Mouse (Mus musculus): ENCODE measurements around the gene Hsd3b7.

The Hsd3b7 gene

DNA sequence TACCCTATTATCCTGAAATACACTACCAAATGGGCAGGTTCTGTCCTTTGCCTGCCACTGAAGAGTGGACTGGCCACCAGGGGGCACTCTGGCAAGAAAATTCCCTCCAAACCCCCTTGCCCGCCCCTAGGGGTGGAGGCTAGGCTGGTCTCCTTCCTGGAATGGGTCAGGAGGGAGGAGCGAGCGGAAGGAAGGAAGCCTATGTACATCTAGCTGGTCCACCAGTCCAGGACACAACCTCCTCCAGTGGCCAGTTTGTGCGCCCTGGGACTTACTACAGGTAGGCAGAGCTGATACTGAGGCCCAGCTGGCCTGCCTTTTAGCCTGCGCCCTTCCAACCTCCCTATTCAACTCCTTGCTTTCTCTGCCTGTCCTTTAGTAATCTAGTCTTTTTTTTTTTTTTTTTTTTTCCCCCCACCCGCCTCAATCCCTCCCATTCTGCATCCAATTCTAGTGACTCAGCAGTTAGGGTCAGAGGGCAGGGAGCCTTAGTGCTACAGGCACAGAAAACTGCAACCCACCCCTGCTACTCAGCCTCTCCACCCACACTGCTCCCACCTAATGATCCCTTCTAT is at the start of gene Hsd3b7:
TSS of gene Hsd3b7 (plus strand) at position 170 of the 575 bp plus-strand sequence.
- DNase-seq (ENCODE audit: low spot score in 2 of 2) = peak; percentile 81 to 91

- no peak for DNase-seq (ENCODE audit: low spot score in 2 of 2)
Measured at GRCm38 (mm10) chr7:127751619-127752018, 48.8 kb upstream of the Hsd3b7 start.

DNA sequence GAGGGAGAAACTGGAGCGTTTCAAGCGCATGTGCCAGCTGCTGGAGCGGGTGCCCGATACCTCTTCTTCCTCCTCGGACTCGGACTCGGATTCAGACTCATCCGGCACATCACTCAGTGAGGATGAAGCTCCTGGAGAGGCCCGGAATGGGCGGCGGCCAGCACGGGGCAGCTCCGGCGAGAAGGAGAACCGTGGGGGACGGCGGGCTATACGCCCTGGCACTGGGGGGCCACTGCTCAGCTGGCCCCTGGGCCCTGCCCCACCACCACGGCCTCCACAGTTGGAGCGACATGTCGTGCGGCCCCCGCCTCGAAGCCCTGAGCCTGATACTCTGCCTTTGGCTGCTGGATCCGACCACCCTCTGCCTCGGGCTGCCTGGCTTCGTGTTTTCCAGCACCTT is 48.3 kb upstream of the Hsd3b7 start:
- DNase-seq (ENCODE audit: low spot score in 2 of 2) = no peak

- DNase-seq (ENCODE audit: low spot score in 2 of 2) = no peak
Measured at GRCm38 (mm10) chr7:127753158-127753557, 47.2 kb upstream of the Hsd3b7 start.

GRCm38 (mm10) chr7:127753741-127754140 is 46.7 kb upstream of the Hsd3b7 start:
- no peak for DNase-seq (ENCODE audit: low spot score in 2 of 2)

GRCm38 (mm10) chr7:127759716-127760115 is 40.7 kb upstream of the Hsd3b7 start:
- DNase-seq (ENCODE audit: low spot score in 2 of 2) = no peak

DNA sequence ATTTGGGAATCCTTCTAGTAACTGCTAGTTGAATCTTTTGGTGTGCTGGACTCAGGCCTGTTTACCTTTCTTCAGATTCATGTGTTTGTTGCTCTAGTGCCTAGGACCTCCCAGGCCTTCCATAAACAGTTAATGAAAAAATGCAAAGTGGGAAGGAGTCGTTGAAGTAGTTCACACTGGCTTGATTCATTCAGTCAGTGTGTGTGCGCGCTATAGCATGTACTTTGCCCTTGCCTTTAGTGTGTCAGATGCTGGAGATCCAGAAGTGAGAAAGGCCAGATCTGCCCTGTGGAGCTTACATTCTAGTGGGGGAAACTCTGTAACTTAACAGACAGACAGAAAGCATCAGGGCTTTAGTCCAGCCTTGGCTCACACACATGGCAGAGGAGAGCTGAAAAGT is 39.9 kb upstream of the Hsd3b7 start:
- DNase-seq (ENCODE audit: low spot score in 2 of 2) = no peak

- DNase-seq (ENCODE audit: low spot score in 2 of 2) = peak in 1 of 2 experiments; percentile 64
Measured at GRCm38 (mm10) chr7:127761026-127761425, 39.4 kb upstream of the Hsd3b7 start.

DNA sequence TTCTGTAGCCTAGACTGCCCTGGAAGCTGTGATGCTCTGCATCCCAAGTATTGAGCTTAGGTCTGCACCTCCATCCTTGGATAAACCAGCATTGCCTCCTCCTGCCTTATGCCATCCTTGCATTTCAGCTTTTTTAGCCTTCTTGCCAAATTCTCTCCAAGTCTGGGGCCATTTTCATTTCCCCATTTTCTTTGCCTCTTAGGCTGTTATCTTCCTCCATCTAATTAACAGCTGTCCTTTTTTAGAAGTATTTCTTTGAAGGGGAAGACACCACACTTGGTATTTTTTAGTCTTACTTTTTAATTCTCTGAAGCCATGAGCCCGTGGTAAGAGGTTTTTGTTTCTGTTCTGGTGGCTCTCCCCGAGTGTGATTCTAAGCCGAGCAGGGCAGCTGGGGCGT is 36.8 kb upstream of the Hsd3b7 start:
- no peak for DNase-seq (ENCODE audit: low spot score in 2 of 2)

GRCm38 (mm10) chr7:127765756-127766155 is 34.6 kb upstream of the Hsd3b7 start:
- DNase-seq (ENCODE audit: low spot score in 2 of 2) = no peak

- DNase-seq (ENCODE audit: low spot score in 2 of 2) = no peak
Measured at GRCm38 (mm10) chr7:127766851-127767609, 33.4 kb upstream of the Hsd3b7 start.

DNA sequence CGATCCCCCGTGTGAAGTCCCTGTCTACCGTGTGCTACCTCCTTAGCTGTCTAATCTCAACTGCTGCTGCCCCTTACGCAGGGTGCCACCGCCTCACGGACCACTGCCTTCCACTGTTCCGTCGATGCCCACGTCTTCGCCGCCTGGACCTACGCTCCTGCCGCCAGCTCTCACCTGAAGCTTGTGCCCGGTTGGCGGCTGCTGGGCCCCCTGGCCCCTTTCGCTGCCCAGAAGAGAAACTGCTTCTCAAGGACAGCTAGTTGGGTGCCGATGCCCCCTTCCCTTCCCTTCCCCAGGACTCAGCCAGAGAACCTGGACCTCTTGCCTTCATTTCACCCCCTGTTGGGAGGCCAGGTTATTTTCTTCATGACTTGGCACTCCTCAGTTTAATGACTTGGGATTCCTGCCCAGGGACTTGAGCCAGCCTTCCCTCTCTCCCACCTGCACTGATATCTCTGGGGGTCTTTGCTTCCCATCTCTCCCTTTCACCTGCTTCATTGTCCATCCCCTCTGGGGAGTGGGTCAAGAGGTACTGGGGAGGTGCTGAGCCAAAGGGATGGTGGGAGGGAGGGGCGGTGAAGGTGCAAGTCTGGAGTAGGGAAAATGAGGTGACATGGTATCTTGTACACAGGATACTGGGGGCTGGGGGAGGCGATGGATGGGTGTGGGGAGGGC is 32.6 kb upstream of the Hsd3b7 start:
- no peak for DNase-seq (ENCODE audit: low spot score in 2 of 2)

DNA sequence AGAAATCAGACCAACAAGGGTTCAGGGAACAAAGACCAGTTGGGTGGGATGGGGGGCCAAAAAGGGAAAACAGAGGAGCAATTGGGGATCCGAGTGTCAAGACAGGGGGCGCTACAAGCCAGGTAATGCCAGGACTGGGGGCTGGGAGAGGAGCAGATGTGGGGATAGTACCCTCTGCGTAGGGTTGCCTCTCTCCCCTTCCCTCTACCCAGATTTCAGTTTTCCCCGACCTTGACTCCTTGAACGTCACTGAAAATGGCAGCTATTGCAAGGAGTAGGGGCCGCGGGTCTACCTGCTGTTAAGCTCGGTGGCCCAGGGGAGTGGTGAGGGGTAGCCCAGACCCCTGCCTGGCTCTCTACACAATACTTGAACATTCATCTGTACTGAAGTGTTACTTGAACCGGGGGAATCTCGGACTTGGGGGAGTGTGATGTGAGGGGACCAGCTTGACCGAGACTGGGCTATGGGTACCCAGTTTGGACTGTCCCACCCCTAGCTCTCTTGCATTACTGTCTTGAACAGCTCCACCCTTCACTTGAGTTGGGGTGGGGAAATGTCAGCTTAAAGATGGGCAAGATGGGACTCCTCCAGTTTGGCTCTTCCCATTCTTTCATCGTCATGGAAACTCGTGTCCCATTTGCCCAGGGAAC is 31.9 kb upstream of the Hsd3b7 start:
- DNase-seq (ENCODE audit: low spot score in 2 of 2) = no peak

- peak; percentile 93 to 96 for DNase-seq (ENCODE audit: low spot score in 2 of 2)
Measured at GRCm38 (mm10) chr7:127768997-127769593, 31.3 kb upstream of the Hsd3b7 start.

- peak; percentile 52 to 57 for DNase-seq (ENCODE audit: low spot score in 2 of 2)
Measured at GRCm38 (mm10) chr7:127769651-127770038, 30.8 kb upstream of the Hsd3b7 start, which contains the start of gene Orai3. Gene Orai3, plus strand, starts transcription at chr7:127769815.

DNA sequence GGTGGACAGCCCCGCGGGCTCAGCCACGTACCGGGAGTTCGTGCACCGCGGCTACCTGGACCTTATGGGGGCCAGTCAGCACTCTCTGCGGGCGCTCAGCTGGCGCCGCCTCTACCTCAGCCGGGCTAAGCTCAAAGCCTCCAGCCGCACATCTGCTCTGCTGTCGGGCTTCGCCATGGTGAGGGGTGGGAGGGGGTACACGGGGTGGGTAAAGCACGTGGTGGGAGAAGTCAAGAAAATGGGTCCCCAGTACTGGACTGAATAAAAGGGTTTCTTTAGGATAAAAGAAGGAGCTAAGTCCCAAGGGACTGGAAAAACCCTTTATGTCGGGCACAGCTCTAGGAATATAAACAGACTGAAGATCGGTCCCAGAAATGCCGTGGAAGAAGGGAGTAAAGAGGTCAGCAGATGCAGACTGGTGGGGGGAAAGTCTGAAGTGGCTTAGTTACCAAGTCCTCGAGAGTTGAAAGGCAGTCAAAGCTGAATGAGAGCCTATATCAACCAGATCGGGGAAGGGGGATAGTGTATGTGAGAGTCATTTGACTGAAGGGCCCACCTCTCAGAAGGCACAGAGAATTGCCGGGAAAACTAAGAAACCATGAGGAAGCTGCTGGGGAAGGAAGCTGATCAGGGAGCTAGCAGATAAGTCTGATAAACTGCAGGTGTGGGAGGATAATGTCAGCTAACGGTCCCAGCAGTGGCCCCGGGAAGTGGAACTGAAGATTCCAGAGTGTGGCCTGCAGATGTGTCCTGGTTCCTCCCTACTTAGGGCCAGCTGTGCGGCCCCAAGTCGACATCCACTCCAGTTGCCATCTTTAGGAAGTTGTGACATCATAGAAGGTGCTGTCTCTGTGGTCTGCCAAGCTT is 30.1 kb upstream of the Hsd3b7 start:
- DNase-seq (ENCODE audit: low spot score in 2 of 2) = no peak

DNA sequence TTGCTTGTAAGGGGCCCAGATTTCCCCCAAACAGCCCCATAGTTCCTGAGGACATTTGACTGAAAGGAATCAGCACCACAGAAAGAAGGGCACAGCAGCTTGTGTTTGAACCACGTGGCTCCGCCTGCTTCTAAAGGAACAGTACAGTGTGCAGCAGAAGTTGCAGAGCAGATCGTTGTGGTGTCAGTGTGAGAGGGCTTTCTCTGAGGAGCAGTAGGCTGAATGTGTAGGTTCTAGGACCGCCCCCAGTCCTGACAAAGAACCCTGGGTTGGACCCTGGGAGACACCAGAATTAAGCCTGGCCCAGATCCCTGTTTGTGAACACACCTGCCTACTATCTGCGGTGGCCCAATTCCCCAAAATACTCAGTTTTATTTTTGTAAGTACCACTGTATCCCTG is 29.1 kb upstream of the Hsd3b7 start:
- no peak for DNase-seq (ENCODE audit: low spot score in 2 of 2)

DNA sequence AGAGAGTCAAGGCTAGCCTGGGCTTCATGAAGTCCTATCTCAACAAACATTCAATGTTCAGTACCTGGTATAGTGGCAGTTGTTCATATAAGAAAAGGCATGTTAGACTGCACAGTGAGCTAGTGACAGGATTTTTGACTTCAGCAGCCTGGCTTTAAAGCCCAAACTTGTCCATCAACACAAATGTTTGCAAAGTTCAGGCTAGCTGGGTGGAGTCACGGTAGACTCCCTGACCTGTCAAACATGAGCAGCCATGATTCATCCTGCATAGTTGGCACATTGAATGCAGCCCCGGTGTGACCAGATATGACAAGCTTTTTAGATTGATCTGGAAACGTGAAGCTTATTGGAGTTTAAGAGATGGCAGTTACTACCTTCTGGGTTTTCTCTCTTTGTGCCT is 28.3 kb upstream of the Hsd3b7 start:
- DNase-seq (ENCODE audit: low spot score in 2 of 2) = no peak

- no peak for DNase-seq (ENCODE audit: low spot score in 2 of 2)
Measured at GRCm38 (mm10) chr7:127772557-127772956, 27.8 kb upstream of the Hsd3b7 start.

- peak in 1 of 2 experiments; percentile 65 for DNase-seq (ENCODE audit: low spot score in 2 of 2)
Measured at GRCm38 (mm10) chr7:127773664-127774384, 26.6 kb upstream of the Hsd3b7 start.
